Mouse (Mus musculus) liver, embryonic 14.5 days (tissue): ENCODE results near the gene Morn2.

ENCODE experiments used
- CTCF ChIP-seq: IDR thresholded peaks from 2 replicates; pipeline ENCODE4 v1.5.1; 2016; ENCODE audit warnings: antibody characterized with exemption, low read depth, control low read depth
- EP300 ChIP-seq: IDR thresholded peaks from 2 replicates; pipeline ENCODE4 v1.6.1; 2016; ENCODE audit warnings: antibody characterized with exemption, low read depth

DNA sequence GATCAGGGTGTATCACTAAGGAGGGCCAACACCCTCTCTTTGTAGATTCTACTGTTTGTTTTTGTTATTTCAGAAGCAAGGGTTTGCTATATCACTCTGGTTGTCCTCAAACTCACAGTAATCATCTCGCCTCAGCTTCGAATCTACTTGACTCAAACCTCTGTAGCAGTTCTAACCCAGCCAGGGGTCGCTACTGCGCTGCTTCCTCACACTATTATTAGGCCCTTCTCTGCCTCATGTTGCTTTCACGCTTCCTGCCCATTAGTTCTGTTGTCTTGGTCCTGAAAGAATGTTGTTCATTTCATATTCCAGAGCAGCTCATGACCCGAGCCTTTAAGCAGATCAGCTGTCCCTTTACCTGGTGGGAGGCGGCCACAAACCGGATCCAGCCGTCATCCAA is 48.4 kb upstream of the Morn2 start:
- no peak for TF ChIP-seq CTCF
- no peak for TF ChIP-seq EP300
